Mouse (Mus musculus) frontal cortex, postnatal 10 days (tissue): ENCODE measurements at regions not wholly inside any gene's neighbourhood (a gene's known extent, or its start where the extent isn't known, plus 50 kb on each side); places are given as distances from the start of the nearest gene placed in this dataset.

Experiments
- DNase-seq, 2 experiments: peaks; one replicate each; pipeline ENCODE4 v3.0.0; 2022; ENCODE audit warnings: low spot score in 2 of 2, mixed read lengths in 1 of 2

GRCm38 (mm10) chr2:128368534-128369273 lies 222.3 kb upstream of the Spdye4c start:
- DNase-seq: no peak

- DNase-seq: no peak
Measured at GRCm38 (mm10) chr2:128370821-128371220, 220.2 kb upstream of the Spdye4c start.

- DNase-seq: no peak
Measured at GRCm38 (mm10) chr2:128372204-128372603, 218.8 kb upstream of the Spdye4c start.

GRCm38 (mm10) chr2:128373363-128374252 lies 217.4 kb upstream of the Spdye4c start:
- no peak for DNase-seq

- no peak for DNase-seq
Measured at GRCm38 (mm10) chr2:128374253-128374566, 216.8 kb upstream of the Spdye4c start.

- no peak for DNase-seq
Measured at GRCm38 (mm10) chr2:128374926-128375325, 216.1 kb upstream of the Spdye4c start.

GRCm38 (mm10) chr2:128375827-128376226 lies 215.2 kb upstream of the Spdye4c start:
- DNase-seq: no peak

GRCm38 (mm10) chr2:128377176-128377575 lies 213.8 kb upstream of the Spdye4c start:
- no peak for DNase-seq

GRCm38 (mm10) chr2:128377680-128378079 lies 213.3 kb upstream of the Spdye4c start:
- no peak for DNase-seq

- no peak for DNase-seq
Measured at GRCm38 (mm10) chr2:128378456-128378855, 212.6 kb upstream of the Spdye4c start.

- no peak for DNase-seq
Measured at GRCm38 (mm10) chr2:128379151-128379550, 211.9 kb upstream of the Spdye4c start.

GRCm38 (mm10) chr2:128379554-128379953 lies 211.5 kb upstream of the Spdye4c start:
- DNase-seq: no peak

GRCm38 (mm10) chr2:128380581-128380980 lies 210.4 kb upstream of the Spdye4c start:
- DNase-seq: no peak

- no peak for DNase-seq
Measured at GRCm38 (mm10) chr2:128381684-128382205, 209.3 kb upstream of the Spdye4c start.

GRCm38 (mm10) chr2:128382473-128382872 lies 208.5 kb upstream of the Spdye4c start:
- DNase-seq: no peak

- DNase-seq: no peak
Measured at GRCm38 (mm10) chr2:128384612-128385011, 206.4 kb upstream of the Spdye4c start.

GRCm38 (mm10) chr2:128386846-128387621 lies 204.0 kb upstream of the Spdye4c start:
- no peak for DNase-seq

- no peak for DNase-seq
Measured at GRCm38 (mm10) chr2:128387851-128388471, 203.0 kb upstream of the Spdye4c start.

GRCm38 (mm10) chr2:128388883-128389470 lies 202.0 kb upstream of the Spdye4c start:
- no peak for DNase-seq

- DNase-seq: no peak
Measured at GRCm38 (mm10) chr2:128392344-128392743, 198.7 kb upstream of the Spdye4c start.

GRCm38 (mm10) chr2:128393401-128393800 lies 197.6 kb upstream of the Spdye4c start:
- DNase-seq: no peak
